Mouse (Mus musculus) megakaryocyte, adult 5-6 weeks (primary cell): ENCODE data around the gene Gm17190. TPM values are rescaled to one million over a fixed set of nuclear protein-coding genes. Genes with fewer than 3 reads are reported as not detected.

Experiments used
- total RNA-seq, 2 experiments: library from RNA; stranded (forward) in 1 of 2; stranded (reverse) in 1 of 2; fragments of 153-499, 151-499 nt in 1 of 2; fragments of 221-1000, 200-1000 nt in 1 of 2; gene quantifications; 2 replicates each; pipeline versions ENCODE4 v1.2.3 to v1.2.4; 2015 to 2017

The Gm17190 gene
- total RNA-seq, 2 experiments from 2014 or later = not detected

Other genes starting within 250 kb of the Gm17190 start
- 143 and 152 TPM in 2 replicates for gene Iqgap2, start 190.1 kb upstream of the Gm17190 start, total RNA-seq (2015)
- 223 and 240 TPM in 2 replicates for gene Iqgap2, start 190.1 kb upstream of the Gm17190 start, total RNA-seq (2017)
- gene Gm20075, start 678 bp upstream of the Gm17190 start, total RNA-seq (2015) = 3.5 and 3.8 TPM in 2 replicates
- gene Gm20075, start 678 bp upstream of the Gm17190 start, total RNA-seq (2017) = 8.9 and 11.7 TPM in 2 replicates
- gene Sv2c, start 50.5 kb downstream of the Gm17190 start, total RNA-seq (2015) = 0.05 TPM in 1 of 2 replicates, not detected in the other
- gene Sv2c, start 50.5 kb downstream of the Gm17190 start, total RNA-seq (2017) = not detected in 2 replicates